Mouse (Mus musculus) hindbrain, embryonic 14.5 days (tissue): ENCODE results near the gene Gm3417. TPM values are rescaled to one million over a fixed set of nuclear protein-coding genes. Genes with fewer than 3 reads are reported as not detected.
"Not testable (repeated sequence)": the region's sequence is repeated elsewhere in the genome, so short reads cannot be mapped to it uniquely, and the experiment has no call there.

ENCODE experiments used
- ATAC-seq: fragments of 200-750 bp; cut with Nextera tagmentation; 2 replicates; pipeline ENCODE4 v1.8.0; 2017; ENCODE audit warnings: moderate number of reproducible peaks, mild to moderate bottlenecking, moderate TSS enrichment, moderate library complexity; ENCODE audit not compliant: low FRiP score
- DNase-seq: peaks from one replicate; pipeline ENCODE4 v3.0.0-alpha.2; 2015; ENCODE audit warnings: low spot score
- H3K27ac ChIP-seq: fragments of 300-500 bp; sonication (generic); 2 replicates; pipeline ENCODE4 v1.5.1; 2014; ENCODE audit warnings: mild to moderate bottlenecking, moderate library complexity
- H3K27me3 ChIP-seq: fragments of 300-500 bp; sonication (generic); 2 replicates; pipeline ENCODE4 v1.6.1; 2014; ENCODE audit warnings: mild to moderate bottlenecking, low read length, mixed read lengths; ENCODE audit not compliant: control insufficient read depth, insufficient read depth
- H3K36me3 ChIP-seq: fragments of 300-500 bp; sonication (generic); replicated peaks from 2 replicates; pipeline ENCODE4 v1.6.1; 2014; ENCODE audit not compliant: control insufficient read depth, insufficient read depth
- H3K4me1 ChIP-seq: fragments of 300-500 bp; sonication (generic); replicated peaks from 2 replicates; pipeline ENCODE4 v1.6.1; 2014; ENCODE audit warnings: antibody characterized with exemption, low read length, mixed read lengths; ENCODE audit not compliant: control insufficient read depth, insufficient read depth
- H3K4me2 ChIP-seq: fragments of 300-500 bp; sonication (generic); replicated peaks from 2 replicates; pipeline ENCODE4 v1.6.1; 2014; ENCODE audit warnings: mild to moderate bottlenecking, moderate library complexity
- H3K4me3 ChIP-seq: fragments of 300-500 bp; sonication (generic); replicated peaks from 2 replicates; pipeline ENCODE4 v1.5.1; 2014; ENCODE audit warnings: mild to moderate bottlenecking, low read length
- H3K9ac ChIP-seq: fragments of 300-500 bp; sonication (generic); 2 replicates; pipeline ENCODE4 v1.6.1; 2014
- H3K9me3 ChIP-seq: fragments of 300-500 bp; sonication (generic); 2 replicates; pipeline ENCODE4 v1.6.1; 2016; ENCODE audit warnings: low read length; ENCODE audit not compliant: control insufficient read depth
- WGBS: fragments of 180-500 bp; shearing (Covaris S2); extraction: QIAGEN DNeasy Blood & Tissue Kit; methylation state at CpG from one replicate; pipeline ENCODE4 v1.1.7; 2014; 5-methylcytosine and 5-hydroxymethylcytosine counted together
- polyA plus RNA-seq: library from polyadenylated mRNA; unstranded; fragments of >200 nt; fragmentation: Nextera tagmentation; extraction: Ambion mirVana; gene quantifications from 2 replicates; pipeline ENCODE4 v1.2.1, GENCODE M21; 2014

Gm3417 gene
- polyA plus RNA-seq, 1 experiment from 2014 or later, result 0.71 TPM

DNA sequence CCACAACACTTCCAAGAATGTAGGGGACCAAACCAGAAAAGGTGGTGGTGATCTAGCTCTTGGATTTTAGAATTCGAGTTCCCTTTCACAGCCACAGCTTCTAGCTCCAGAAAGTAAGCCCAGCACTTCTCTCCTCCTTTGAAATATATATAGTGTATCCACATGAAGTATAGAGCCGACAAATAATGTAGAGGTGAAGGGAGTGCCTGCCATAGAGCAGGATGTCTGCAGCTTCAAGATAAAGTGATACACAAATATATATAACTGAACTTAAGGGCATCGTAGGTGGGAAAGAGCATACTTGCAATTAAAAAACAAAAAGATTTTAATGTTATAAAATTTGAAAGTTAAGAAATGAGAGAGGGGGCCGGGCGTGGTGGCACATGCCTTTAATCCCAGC is 15.6 kb upstream of the Gm3417 start:
- H3K4me2 ChIP-seq, H3K27ac ChIP-seq, H3K4me3 ChIP-seq, H3K9ac ChIP-seq, H3K9me3 ChIP-seq, DNase-seq, ATAC-seq, H3K27me3 ChIP-seq, H3K4me1 ChIP-seq, H3K36me3 ChIP-seq: not testable (repeated sequence)
- no CpG with 5 or more reads among the region's 5 CpGs for WGBS

GRCm38 (mm10) chr17:14993139-14993832 is 14.7 kb upstream of the Gm3417 start:
- H3K4me1 ChIP-seq, H3K27me3 ChIP-seq, H3K9me3 ChIP-seq, H3K9ac ChIP-seq, H3K4me3 ChIP-seq, H3K4me2 ChIP-seq, H3K27ac ChIP-seq, DNase-seq, H3K36me3 ChIP-seq: not testable (repeated sequence)
- ATAC-seq, result peak; percentile 93
- WGBS, result no CpG with 5 or more reads among the region's 47 CpGs

DNA sequence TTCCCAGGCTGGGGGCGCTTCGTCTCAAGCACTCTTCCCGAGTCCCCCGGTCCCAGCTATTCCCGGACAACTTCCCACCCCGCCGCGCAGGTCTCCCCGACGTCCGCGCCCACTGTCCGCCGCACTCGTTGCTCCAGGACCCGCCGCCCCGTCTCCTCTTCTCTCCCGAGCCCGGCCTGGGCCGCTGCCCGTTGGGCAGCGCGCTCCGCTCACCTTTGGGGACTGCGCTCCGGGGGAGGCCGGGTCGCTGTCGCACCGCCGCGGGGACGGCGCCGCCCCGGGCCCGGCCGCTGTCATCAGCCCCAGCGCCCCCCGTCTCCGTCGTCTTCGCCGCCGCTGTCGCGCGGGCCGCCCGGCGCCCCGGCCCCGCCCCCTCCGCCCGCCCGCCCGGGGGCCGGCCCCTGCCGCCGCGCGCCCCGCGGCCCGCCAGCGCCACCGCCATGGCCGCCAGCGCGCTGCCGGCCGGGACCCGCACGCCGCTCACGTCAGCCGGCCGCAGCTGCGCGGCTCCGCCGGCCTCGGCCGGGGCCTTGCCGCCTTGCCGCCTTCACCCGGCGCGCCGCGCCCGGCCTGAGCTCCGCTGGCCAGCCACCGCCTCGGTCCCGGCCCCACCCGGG is 14.0 kb upstream of the Gm3417 start:
- H3K9ac ChIP-seq, H3K27ac ChIP-seq, H3K27me3 ChIP-seq, H3K4me1 ChIP-seq, DNase-seq, H3K4me3 ChIP-seq, H3K9me3 ChIP-seq, H3K36me3 ChIP-seq, H3K4me2 ChIP-seq: not testable (repeated sequence)
- WGBS, result no CpG with 5 or more reads among the region's 98 CpGs
- peak; percentile 78 for ATAC-seq

DNA sequence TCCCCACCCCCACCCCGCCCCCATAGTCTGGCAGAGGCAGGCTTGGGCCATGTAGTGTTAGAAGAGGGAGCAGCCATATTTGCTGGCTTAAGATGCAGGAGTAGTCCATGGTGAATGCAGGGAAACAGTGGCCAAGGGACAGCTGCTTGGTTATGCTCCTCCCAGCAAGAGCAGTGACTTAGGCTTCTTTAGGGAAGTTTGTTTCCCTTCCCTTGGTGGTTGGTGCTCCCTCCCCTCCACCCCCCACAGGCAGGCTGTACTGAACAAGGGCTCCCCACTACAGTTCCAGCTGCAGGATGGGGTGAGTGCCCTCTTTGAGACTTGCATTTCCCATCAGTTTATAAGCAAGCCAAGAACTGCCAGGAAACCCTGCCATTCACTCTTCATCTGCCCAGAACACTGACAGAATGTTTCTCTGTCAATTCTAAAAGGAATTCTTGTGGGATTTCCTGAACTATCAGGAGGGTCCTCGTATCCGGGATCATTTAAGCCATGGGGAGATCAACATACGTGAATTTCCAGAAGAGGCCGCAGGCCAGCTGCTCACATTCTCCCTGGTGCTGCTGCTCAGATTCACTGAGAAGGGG is 11.6 kb upstream of the Gm3417 start:
- H3K36me3 ChIP-seq, H3K9me3 ChIP-seq, H3K4me1 ChIP-seq, ATAC-seq, H3K4me2 ChIP-seq, DNase-seq, H3K4me3 ChIP-seq, H3K27ac ChIP-seq, H3K9ac ChIP-seq, H3K27me3 ChIP-seq: not testable (repeated sequence)
- 70% methylated on average over 4 of the region's 5 CpGs for WGBS

- not testable (repeated sequence) for ATAC-seq, H3K36me3 ChIP-seq, H3K9ac ChIP-seq, H3K27ac ChIP-seq, H3K4me1 ChIP-seq, H3K27me3 ChIP-seq, H3K9me3 ChIP-seq, H3K4me3 ChIP-seq, DNase-seq
- 1% methylated on average over 4 of the region's 7 CpGs for WGBS
- peak overlapping the region; percentile 36 for H3K4me2 ChIP-seq
Observed at GRCm38 (mm10) chr17:14977718-14978361, 750 bp downstream of the Gm3417 start.

DNA sequence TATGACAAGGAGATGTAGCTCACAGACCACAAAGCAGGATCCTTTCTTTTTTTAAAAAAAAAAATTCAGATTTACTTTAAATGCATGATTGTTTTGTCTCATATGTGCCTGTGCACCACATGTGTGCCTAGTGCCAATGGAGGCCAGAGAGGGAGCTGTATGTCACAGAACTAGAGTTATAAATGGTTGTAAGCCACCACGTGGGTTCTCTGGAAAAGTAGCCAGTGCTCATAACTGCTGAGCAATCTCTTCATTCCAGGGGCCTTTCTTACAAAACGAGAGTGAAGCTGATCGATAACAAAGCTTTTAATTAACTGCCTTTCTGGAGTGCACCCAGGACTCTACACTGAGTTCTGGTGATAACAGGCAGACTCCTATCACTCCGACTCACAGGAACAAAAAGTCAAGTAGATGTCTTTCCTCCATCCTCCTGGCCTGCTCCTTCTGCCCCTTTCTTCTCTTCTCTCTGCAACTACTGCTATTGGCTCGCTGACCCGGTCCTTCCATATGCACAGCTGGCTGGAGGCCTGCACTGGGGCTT is 10.1 kb downstream of the Gm3417 start:
- H3K4me2 ChIP-seq, ATAC-seq, H3K9ac ChIP-seq, H3K27ac ChIP-seq, H3K4me1 ChIP-seq, H3K36me3 ChIP-seq, H3K4me3 ChIP-seq, DNase-seq, H3K27me3 ChIP-seq, H3K9me3 ChIP-seq: not testable (repeated sequence)
- no CpG with 5 or more reads among the region's 6 CpGs for WGBS

GRCm38 (mm10) chr17:14961557-14962154 is 16.9 kb downstream of the Gm3417 start:
- peaks cover 15% of the 10 kb centered on the region; the same call in 1 of the 2 replicates for H3K36me3 ChIP-seq
- no CpG with 5 or more reads among the region's 44 CpGs for whole genome bisulfite sequencing
- not testable (repeated sequence) for H3K27me3 ChIP-seq, H3K27ac ChIP-seq, H3K9me3 ChIP-seq, H3K4me2 ChIP-seq, DNase-seq, H3K4me3 ChIP-seq, H3K9ac ChIP-seq
- H3K4me1 ChIP-seq, result peaks cover 12% of the 10 kb centered on the region
- peak; percentile 93 for ATAC-seq

DNA sequence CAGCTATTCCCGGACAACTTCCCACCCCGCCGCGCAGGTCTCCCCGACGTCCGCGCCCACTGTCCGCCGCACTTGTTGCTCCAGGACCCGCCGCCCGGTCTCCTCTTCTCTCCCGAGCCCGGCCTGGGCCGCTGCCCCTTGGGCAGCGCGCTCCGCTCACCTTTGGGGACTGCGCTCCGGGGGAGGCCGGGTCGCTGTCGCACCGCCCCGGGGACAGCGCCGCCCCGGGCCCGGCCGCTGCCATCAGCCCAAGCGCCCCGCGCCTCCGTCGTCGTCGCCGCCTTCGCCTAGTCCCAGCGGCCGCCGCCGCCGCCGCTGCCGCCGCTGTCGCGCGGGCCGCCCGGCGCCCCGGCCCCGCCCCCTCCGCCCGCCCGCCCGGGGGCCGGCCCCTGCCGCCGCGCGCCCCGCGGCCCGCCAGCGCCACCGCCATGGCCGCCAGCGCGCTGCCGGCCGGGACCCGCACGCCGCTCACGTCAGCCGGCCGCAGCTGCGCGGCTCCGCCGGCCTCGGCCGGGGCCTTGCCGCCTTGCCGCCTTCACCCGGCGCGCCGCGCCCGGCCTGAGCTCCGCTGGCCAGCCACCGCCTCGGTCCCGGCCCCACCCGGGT is 17.5 kb downstream of the Gm3417 start, which contains the start of gene Phf10:
Phf10 (minus strand) TSS at position 323 of the 606 bp plus-strand sequence.
- not testable (repeated sequence) for H3K27ac ChIP-seq, DNase-seq, H3K27me3 ChIP-seq, H3K9me3 ChIP-seq
- Histone ChIP-seq H3K4me1 (peaks cover 12% of the 10 kb centered on the region), H3K36me3 (peaks cover 15% of the 10 kb centered on the region; the same call in 1 of the 2 replicates), H3K9ac (peak within 1 kb of the TSS; percentile 73), H3K4me2 (peak within 1 kb of the TSS; percentile 99), H3K4me3 (peak within 1 kb of the TSS; percentile 69)
- under 1% methylated on average over 48 of the region's 100 CpGs for WGBS
- ATAC-seq, result peak; percentile 84
